Mouse (Mus musculus) hematopoietic stem cell, adult 5-6 weeks (primary cell): ENCODE results near the gene Tat. TPM values are rescaled to one million over a fixed set of nuclear protein-coding genes. Genes with fewer than 3 reads are reported as not detected.

ENCODE experiments used
- ATAC-seq, 2 experiments: fragments of 125-278 bp in 1 of 2; replicated peaks in 1 of 2; 2 replicates each; pipeline ENCODE4 v1.8.0; 2016 to 2017; ENCODE audit warnings: inconsistent platforms in 2 of 2, mild to moderate bottlenecking in 2 of 2, moderate number of reproducible peaks in 2 of 2, low read depth in 1 of 2, moderate TSS enrichment in 1 of 2; ENCODE audit not compliant: low FRiP score in 2 of 2, poor library complexity in 2 of 2, severe bottlenecking in 2 of 2, insufficient read depth in 1 of 2, low TSS enrichment in 1 of 2
- total RNA-seq: library from RNA; stranded (forward); fragments of 172-1452, 232-1000 nt; gene quantifications from 2 replicates; pipeline ENCODE4 v1.2.3, GENCODE M21; 2017

Tat gene
- not detected in 2 replicates for total RNA-seq

DNA sequence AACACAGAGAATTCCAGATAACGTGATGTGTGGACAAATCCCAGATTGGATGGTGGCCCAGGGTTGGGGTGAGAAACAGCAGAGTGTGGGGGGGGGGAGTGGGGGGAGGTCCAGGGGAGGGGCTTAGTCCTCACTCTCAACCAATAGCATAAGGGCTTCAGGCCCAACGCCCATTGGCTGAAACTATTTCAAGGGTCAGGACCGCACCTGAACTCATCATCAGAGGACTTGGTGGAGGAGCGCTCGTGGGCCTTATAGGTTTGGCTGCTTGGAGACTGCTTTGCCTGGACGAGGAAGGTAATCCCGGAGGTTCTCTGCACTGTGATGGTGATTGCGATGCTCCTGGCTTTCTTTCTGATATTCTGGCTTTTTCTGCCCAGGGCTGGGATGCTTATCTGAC, at the start of gene Tat:
TSS of gene Tat (plus strand) at position 214 of the 400 bp plus-strand sequence.
- ATAC-seq: no peak

DNA sequence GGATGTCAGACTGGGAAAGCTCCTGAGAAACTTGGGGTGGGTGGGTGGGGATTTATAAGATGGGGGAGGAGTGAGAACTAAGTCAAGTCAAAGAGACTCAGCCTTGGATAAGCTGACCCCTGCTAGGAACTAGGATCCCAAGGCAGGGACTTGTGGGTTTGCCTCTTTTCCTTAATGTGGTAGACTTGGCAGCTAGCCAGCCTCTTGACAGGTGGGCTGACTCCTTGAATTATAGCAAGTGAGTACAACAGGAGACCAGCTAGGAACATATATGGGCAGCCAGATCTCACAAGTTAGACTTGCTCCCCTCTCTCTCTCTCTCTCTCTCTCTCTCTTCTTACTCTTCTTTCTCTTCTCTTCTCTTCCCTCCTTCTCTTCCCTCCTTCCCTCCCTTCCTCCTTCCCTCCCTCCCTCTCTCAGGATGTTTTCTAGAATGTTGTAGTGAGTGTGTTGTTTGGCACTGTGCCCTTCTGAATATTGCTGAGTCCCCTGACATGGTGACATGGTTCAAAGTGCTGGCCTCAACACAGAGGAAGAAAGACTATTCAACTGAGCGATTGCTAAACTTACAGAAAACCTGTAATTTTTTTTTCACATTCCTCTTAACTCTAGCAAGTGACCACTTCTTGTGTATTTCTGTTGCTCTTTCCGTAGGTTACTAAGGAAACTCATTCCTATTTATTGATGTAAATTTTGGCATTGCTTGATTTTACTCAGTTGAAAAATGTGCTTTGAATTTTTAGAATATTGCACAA, 48.5 kb upstream of the Tat start:
- ATAC-seq: 0 out of 4 replicates have a peak, but pooled peaks of 1 of the 2 experiments have one; percentile 49

DNA sequence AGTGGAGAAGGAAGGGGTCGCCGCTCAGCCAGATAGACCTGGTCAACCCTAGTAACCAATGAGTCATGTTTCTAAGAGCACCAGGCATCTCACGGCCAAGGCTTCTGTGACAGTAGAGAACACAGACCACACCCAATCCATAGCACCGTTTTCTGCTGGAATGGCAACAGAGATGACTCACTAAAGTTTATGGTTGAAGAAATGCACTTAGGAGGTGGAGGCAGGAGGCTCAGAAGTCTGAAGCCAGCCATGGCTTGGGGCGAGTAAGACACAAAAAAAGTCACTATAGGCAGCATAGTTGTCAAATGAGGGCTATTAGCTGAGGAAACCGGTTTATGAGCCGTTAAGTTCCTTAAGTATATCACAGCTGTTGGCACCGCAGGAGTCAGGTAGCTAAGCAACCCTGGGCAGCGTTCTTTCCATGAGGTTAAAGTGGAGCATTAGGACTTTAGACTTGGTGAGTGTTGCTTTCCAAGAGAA, 45.0 kb upstream of the Tat start:
- no peak for ATAC-seq

DNA sequence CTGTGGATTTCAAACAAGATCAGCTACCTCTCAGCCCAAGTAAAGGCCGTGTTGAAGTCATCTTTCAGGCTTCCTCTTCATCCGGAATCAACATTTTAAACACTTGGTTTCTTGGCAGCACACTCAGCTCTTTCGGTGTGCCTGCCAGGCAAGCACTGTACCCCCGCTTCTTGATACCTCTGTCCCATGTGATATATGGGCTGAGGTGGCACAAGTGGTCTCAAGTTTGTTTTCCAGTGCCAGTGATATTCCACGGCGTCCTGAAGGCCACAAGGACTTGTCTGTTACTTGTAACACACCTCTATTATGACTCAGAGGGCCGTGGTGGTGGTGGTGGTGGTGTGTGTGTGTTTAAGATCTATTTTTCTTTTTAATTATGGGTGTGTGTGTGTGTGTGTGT, 44.5 kb upstream of the Tat start:
- ATAC-seq: no peak

DNA sequence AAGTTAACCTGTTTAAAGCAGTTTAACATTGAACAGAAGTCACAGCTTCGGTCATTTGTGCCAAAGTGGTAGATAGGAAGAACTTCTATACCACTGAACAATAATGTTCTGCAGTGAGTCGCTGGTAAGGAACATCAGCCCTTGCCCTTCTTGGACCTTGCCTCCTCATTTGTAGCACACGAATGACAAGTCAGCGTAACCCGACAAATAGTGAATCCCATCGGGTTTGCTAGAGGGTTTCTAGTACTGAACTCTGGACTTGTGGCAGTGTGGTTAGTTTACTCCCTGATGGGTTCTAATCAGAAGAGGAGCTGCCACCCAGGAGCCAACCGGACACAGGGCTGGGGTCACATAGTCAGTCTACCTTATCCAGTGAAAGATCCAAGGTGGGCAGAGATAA, 44.0 kb upstream of the Tat start:
- ATAC-seq: no peak

DNA sequence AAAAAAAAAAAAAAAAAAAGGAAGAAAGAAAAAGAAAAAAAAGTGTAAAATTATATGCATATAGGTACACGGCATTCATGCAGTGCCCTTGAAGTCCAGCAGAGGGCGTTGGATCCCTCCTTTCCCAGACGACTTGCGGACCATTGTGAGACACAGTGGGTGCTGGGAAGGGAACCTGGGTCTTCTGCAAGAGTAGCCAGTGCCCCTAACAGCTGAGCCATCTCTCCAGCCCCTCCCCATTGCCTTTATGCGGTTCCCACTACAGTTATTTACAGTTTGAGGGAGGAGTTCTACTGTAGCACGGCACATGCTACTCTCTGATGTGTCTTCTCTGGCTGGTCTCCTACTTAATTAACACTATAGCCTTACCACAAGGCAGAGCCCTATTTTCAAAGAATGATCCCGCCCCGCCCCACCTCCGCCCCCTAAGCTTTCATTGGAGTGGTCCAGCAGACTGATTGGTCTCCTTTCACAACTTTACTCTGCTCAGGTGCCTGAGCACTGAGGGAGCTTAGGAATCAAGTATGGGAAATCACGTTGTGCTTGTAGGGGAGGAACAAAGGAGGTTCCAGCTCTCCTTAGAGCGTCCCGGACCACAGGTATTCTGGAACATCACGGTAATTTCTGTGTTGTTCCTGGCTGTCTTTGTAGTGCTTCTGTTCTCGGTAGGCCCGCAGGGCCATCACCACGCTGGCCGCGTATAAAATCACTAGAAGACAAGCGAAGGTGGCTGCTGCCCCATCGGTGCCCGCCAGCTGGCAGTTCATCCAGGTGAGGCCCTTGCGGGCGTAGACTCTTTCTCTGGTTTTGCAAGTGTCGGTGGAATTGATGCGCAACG, 42.6 kb upstream of the Tat start:
- peak in 1 of 2 experiments; percentile 41; a peak in 2 of 4 replicates for ATAC-seq

DNA sequence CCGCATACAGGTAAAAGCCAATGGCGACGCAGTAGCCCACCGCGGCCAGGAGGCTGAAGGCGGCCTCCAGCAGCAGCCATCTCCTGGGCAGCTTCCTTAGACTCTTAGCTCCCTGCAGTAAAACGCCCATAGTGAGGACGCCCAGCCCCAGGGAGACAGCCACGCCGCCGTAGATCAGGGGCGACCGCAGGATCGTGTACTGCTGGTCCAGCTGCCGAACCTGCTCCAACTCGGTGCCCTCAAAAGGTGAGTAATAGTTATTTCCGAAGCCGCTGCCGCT, 42.0 kb upstream of the Tat start:
- ATAC-seq: peak; percentile 23 to 26; a peak in 2 of 4 replicates

DNA sequence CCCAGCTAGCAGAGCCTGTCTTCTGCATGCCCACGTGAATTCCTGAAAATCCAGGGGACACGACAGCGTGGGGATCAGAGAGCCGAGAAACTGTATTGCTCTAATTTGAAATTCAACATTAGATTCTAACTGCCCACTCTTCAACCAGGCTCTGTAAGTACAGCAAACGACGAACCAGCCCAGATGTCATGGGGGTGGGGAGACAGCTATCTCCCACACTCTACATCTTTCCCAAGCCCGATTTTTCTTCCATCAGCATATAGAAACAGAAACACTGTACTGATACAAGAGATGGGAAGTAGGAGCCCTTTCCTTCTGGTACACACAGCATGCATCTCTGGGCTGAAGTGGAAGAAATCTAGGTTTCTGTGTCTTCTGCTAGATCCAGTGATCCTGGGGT, 38.1 kb upstream of the Tat start:
- no peak for ATAC-seq

DNA sequence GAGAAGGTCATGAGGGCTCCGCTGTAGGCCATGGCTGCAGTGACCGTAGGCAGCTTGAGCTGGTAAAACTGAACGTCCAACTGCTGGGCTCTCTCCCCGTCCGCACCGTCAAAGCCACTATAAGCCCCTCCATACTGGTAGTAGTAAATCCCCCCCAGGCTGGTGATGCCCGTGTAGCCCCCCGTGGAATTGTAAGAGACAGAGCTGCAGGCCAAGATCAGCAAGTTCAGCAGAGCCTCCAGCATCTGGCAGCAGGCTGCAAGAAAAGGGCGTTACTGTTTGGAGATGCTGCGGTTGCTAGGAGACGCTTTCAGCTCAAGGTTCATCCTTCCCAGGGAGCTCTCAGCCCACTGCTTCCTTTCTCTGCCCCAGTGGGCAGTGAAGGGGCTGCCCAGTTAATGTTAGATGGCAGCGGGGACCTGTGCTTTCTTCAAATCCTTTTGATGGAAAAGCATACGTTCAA, 35.7 kb upstream of the Tat start:
- ATAC-seq: no peak

DNA sequence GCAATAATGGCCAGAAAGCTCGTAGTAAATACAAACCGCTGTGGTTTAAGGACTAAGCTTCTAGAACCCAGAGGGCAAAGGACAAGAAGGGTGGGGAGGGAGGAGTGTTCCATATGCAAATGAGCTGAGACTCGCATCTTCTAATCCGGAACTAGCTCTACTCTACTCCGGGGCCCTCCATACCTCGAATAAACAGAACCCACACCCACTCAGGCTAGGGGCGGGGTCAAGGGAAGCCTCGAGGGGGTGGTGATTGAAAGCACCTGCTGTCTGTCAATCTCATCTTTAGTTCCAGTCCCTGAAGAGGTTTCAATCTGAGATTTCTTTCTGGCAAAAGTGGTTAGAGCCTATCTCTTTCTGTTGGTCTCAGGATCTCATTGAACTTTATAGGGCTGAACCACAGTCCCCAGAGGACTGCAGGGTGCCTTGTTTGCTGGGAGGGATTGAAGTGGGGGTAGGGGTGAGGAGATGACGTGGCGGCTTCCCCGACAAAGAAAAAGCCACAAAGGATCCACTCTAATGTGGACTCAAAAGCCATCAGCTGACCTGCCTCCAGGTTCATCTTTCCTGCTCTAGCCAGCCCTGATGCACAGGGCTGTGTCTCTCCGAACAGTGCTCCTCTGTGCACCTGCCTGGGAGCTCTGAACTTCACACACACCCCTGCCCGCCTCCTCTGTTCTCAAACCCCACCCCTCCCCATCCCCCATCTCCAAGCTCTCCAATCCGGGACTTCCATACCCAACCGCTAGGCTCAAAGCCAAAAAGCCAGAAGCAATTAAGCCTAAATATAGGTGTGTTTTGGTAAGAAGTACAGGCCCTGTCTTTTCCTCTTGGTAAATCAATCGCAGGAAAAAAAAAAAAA, 32.8 kb upstream of the Tat start:
- ATAC-seq: peak in 1 of 2 experiments; percentile 24; a peak in 1 of 4 replicates

DNA sequence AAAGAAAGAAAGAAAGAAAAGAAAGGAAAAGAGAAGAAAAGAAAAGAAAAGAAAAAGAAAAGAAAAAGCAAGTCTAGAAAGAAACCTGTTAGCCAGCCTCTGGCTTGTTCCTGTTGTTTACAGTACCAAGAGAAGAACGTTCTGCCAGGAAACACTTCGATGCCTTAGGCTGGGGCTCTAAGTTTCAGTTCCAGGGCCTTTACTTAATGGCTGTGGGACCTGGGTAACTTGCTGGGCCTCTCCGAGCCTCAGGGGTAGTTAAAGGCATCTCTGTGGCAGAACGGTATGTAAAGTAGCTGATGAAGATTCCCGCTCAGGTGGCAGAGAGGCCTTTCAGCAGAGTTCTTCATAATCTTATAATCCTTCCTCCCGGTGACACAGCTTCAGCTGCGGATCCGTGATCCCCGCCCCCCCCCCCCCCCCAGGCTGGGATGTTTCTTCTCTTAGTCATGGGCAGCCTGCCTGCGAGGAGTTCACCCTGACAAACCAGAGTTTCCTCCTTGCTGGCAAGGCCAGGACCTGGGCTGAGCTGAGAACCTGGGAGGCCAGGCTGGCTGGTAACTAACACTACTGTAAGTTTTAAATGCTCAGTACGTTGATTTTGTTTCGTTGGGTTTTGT, 32.1 kb upstream of the Tat start:
- ATAC-seq: no peak

DNA sequence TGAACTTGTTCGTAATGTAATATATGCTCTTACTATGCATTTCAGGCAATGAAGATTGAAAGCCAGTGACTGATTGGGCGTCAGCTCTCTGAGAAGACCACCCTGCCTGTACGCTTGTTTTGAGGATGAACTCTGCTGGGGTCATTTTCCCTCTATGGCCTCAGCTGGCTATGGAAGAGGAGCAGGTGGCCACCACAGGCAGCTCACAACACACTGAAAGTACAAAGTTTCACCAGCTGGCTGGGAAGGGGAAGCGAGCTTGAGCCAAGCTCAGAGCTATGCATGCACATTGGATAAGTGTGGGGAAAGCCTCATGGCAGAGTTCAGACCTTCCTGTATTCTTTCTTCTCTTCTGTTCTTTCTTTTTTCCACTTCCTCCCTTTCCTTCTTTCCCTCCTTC, 31.1 kb upstream of the Tat start:
- no peak for ATAC-seq

DNA sequence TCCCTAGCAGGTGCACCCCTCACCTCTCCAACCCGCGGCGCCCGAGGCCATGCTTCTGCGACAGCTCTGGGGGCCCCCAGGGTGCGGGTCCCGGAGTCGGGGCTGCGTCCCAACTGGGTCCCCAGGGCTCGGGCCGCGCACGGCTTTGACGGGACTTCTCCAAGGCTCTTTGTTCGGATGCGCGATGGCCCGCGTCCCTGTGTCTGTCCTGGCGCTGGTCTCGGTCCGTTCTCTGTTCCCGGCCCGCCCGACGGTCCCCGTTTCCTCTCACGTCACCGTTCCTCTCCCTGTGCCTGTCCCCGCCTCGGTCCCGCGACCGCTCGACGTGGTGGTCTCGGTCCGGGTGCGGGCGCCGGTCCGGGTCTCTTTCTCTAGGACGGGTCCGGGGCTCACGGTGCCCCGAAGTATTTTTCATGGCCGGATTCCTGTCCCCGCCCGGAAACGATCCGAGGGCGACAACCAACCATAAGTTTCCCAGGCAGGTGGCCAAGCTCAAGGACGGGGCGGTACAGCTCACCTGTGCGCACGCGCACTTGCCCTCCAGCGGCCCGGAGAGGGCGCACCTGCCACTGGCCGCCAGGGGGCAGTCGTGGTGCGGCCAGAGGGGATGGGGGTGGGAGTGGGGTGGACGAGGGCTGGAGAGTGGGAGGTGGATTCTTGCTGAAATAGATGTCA, 28.4 kb upstream of the Tat start, which contains the start of gene Marveld3:
TSS of gene Marveld3 (minus strand) at position 511 of the 675 bp plus-strand sequence.
- peak; percentile 20 to 66; a peak in 2 of 4 replicates for ATAC-seq

DNA sequence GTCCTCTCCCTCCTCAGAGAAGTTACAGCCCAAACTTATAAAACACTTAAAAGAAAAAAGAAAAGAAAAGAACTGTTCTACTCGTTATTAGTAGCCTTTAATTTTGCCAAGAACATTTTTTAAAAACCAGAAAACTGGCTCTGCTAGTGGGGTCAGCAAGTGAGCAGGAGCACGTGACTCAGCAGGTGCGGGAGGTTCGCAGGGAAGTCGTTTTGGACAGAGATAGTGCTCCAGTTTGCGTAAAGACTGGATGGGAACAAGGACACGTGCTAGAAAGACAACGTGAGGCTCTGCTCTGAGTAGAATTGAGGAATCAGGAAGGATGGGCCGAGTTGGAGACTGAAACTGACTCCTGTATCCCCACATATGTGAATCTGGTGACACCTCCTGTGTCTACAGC, 27.3 kb upstream of the Tat start:
- no peak for ATAC-seq

DNA sequence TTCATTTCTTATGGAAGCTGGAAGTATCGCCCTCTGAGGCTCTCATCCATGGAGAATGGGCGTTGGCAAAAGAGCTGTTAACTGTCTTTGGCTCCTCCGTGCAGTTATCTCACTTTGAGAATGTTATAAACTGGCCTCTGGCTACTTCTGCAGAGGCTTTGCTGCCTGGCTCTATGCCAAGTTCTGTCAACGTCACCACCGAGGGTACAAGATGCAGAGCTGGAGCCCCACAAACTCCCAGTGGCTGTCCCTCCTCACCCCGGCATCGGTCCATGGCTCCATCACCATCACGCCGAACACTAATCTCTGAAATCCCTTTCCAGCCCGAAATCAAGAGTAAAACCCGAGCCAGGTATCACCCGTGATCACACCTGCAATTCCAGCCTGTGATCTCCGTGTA, 26.8 kb upstream of the Tat start:
- no peak for ATAC-seq

DNA sequence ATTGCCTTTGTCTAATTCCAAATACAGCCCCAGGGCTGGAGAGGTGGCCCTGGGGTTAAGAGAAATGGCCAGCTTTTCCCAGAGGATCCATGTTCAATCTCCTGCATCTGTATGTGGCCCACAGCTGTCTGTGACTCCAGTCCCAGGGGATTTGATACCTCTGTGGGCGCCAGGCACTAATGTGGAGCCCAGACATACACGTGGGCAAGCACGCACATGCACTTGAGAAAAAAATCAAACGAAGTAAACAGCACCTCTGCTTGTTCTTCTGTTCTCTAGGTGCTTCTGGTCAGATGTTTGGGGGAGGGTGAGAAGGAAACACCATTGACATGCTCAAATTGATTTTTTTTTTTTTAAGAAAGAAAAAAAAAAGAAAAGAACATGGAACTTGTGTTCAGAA, 26.1 kb upstream of the Tat start:
- ATAC-seq: no peak

DNA sequence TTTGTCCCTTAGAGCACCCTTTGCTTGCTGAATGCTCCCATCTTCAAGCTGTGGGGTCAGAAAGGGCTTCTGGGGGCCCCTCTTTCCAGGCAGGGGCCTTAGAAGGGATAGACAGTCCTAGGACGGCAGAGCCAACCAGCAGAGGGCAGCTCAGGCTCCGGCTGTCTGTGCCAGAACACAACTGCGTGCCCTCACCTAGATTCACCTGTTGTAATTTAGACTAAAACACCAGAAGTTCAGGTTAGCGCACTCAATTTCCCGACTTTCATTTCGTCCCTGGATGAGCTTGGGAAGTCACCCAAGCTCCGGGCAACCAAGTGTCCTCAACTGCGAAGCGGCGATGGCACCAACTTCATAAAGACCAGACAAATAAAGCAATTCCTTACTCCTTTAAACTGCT, 21.4 kb upstream of the Tat start:
- ATAC-seq: no peak
